Mouse (Mus musculus): ENCODE results near the gene Gm28891. TPM values are rescaled to one million over a fixed set of nuclear protein-coding genes. Genes with fewer than 3 reads are reported as not detected.
"Not testable (repeated sequence)": the region's sequence is repeated elsewhere in the genome, so short reads cannot be mapped to it uniquely, and the experiment has no call there.

The Gm28891 gene
- total RNA-seq (2021): not detected
- long read RNA-seq, experiment 1: 0 reads
- long read RNA-seq, experiment 2: 0 reads

- intact Hi-C loops (cut with DNase I): not testable (repeated sequence)
Observed at GRCm38 (mm10) chrY:60240902-60241301, at the start of gene Gm28891. Gene Gm28891, plus strand, starts transcription at chrY:60241202.

More at GRCm38 (mm10) chrY:60240902-60241301, at the start of gene Gm28891:
- DNase-seq (ENCODE audit: extremely low spot score in 1 of 2, low spot score in 2 of 2); H3K4me3 ChIP-seq; H3K27ac ChIP-seq: not testable (repeated sequence)

Data from left cerebral cortex, adult 2 months (tissue).